Mouse (Mus musculus) natural killer cell, adult 2 months (primary cell): ENCODE data around the gene Fau.

Experiments
- DNase-seq, 2 experiments: peaks; one replicate each; pipeline ENCODE4 v3.0.0; 2022; ENCODE audit warnings: low spot score in 2 of 2

Fau gene

GRCm38 (mm10) chr19:6070571-6071250, 13.1 kb downstream of the Fau start:
- DNase-seq = no peak

- no peak for DNase-seq
Observed at GRCm38 (mm10) chr19:6071261-6071660, 13.6 kb downstream of the Fau start.

- no peak for DNase-seq
Observed at GRCm38 (mm10) chr19:6073889-6074288, 16.2 kb downstream of the Fau start.

GRCm38 (mm10) chr19:6076564-6077393, 19.1 kb downstream of the Fau start, which contains the start of gene Vps51:
TSS of gene Vps51 (minus strand) at chr19:6077231.
- DNase-seq = peak; percentile 82 to 87

- DNase-seq = no peak
Observed at GRCm38 (mm10) chr19:6079983-6080480, 22.4 kb downstream of the Fau start, which contains the start of gene Tmem262. TSS of gene Tmem262 (plus strand) at chr19:6080033.

GRCm38 (mm10) chr19:6082156-6082555, 24.5 kb downstream of the Fau start, which contains the start of gene Gm28374:
TSS of gene Gm28374 (minus strand) at chr19:6082256.
- no peak for DNase-seq

GRCm38 (mm10) chr19:6084478-6085248, 27.0 kb downstream of the Fau start, which contains the start of the genes Zfpl1 and Cdca5:
TSS of gene Zfpl1 (minus strand) at chr19:6084956.
TSS of gene Cdca5 (plus strand) at chr19:6084983.
- DNase-seq = peak; percentile 94 to 96

GRCm38 (mm10) chr19:6085417-6085879, 27.8 kb downstream of the Fau start:
- peak; percentile 49 to 57 for DNase-seq

GRCm38 (mm10) chr19:6088841-6089240, 31.2 kb downstream of the Fau start:
- DNase-seq = no peak

GRCm38 (mm10) chr19:6094119-6094518, 36.5 kb downstream of the Fau start, which contains the start of gene AC131692.1:
TSS of gene AC131692.1 (plus strand) at chr19:6094419.
- DNase-seq = no peak

GRCm38 (mm10) chr19:6097847-6098246, 40.2 kb downstream of the Fau start:
- DNase-seq = no peak

- no peak for DNase-seq
Observed at GRCm38 (mm10) chr19:6101186-6101585, 43.5 kb downstream of the Fau start.

- no peak for DNase-seq
Observed at GRCm38 (mm10) chr19:6102169-6102853, 44.7 kb downstream of the Fau start.

GRCm38 (mm10) chr19:6104476-6104875, 46.8 kb downstream of the Fau start:
- DNase-seq = no peak

- no peak for DNase-seq
Observed at GRCm38 (mm10) chr19:6105586-6105985, 47.9 kb downstream of the Fau start, which contains the start of gene Naaladl1. TSS of gene Naaladl1 (plus strand) at chr19:6105782.
